Mouse (Mus musculus): ENCODE results near the gene Rfc1. TPM values are rescaled to one million over a fixed set of nuclear protein-coding genes. Genes with fewer than 3 reads are reported as not detected.

The Rfc1 gene
- polyA plus RNA-seq (2012; rRNA removed), result 10.2 and 12.5 TPM in 2 replicates

- no peaks in the 10 kb centered on the region for H3K36me3 ChIP-seq (ENCODE audit: control insufficient read depth, insufficient read depth, low read length)
- WGBS, result under 1% methylated on average over 65 of the region's 65 CpGs
- peak within 1 kb of the TSS; percentile 96 for H3K4me3 ChIP-seq (ENCODE audit: extremely low read depth, insufficient read depth, insufficient read length)
- peaks cover 6% of the 10 kb centered on the region; the same call in 1 of the 2 replicates for H3K4me1 ChIP-seq (ENCODE audit: control insufficient read depth, insufficient read depth, insufficient read length)
- no peaks in the 10 kb centered on the region for H3K27me3 ChIP-seq (ENCODE audit: control insufficient read depth, insufficient read depth, low read length)
- DNase-seq (ENCODE audit: low read depth in 1 of 2, low spot score in 2 of 2), result peak; percentile 69 to 82
- H3K27ac ChIP-seq (ENCODE audit: insufficient read depth, low read length), result peak within 1 kb of the TSS; percentile 77
- no peak for TF ChIP-seq CTCF (IDR thresholded peaks at IDR 0.05; ENCODE audit: extremely low read depth, insufficient read depth, insufficient read length, insufficient replicate concordance)
- TF ChIP-seq POLR2A (IDR thresholded peaks at IDR 0.05; ENCODE audit: low read depth, low read length), result no peak; the same call in 1 of the 2 replicates
Measured at GRCm38 (mm10) chr5:65335298-65336074, at the start of gene Rfc1. TSS of gene Rfc1 (minus strand) at chr5:65335670.

GRCm38 (mm10) chr5:65374746-65375145 is 39.3 kb upstream of the Rfc1 start:
- H3K36me3 ChIP-seq (ENCODE audit: control insufficient read depth, insufficient read depth, low read length), result no peaks in the 10 kb centered on the region
- no peaks in the 10 kb centered on the region for H3K27me3 ChIP-seq (ENCODE audit: control insufficient read depth, insufficient read depth, low read length)
- no peak overlapping the region for H3K27ac ChIP-seq (ENCODE audit: insufficient read depth, low read length)
- 87% methylated on average over 7 of the region's 7 CpGs for WGBS
- no peaks in the 10 kb centered on the region for H3K4me1 ChIP-seq (ENCODE audit: control insufficient read depth, insufficient read depth, insufficient read length)
- H3K4me3 ChIP-seq (ENCODE audit: extremely low read depth, insufficient read depth, insufficient read length), result no peak overlapping the region
- TF ChIP-seq CTCF (IDR thresholded peaks at IDR 0.05; ENCODE audit: extremely low read depth, insufficient read depth, insufficient read length, insufficient replicate concordance), result no peak
- no peak for TF ChIP-seq POLR2A (IDR thresholded peaks at IDR 0.05; ENCODE audit: low read depth, low read length)
- DNase-seq (ENCODE audit: low read depth in 1 of 2, low spot score in 2 of 2), result no peak

GRCm38 (mm10) chr5:65371551-65371950 is 36.1 kb upstream of the Rfc1 start:
- no peak overlapping the region for H3K4me3 ChIP-seq (ENCODE audit: extremely low read depth, insufficient read depth, insufficient read length)
- H3K4me1 ChIP-seq (ENCODE audit: control insufficient read depth, insufficient read depth, insufficient read length), result no peaks in the 10 kb centered on the region
- DNase-seq (ENCODE audit: low read depth in 1 of 2, low spot score in 2 of 2), result no peak
- H3K36me3 ChIP-seq (ENCODE audit: control insufficient read depth, insufficient read depth, low read length), result no peaks in the 10 kb centered on the region
- no peak for TF ChIP-seq POLR2A (IDR thresholded peaks at IDR 0.05; ENCODE audit: low read depth, low read length)
- TF ChIP-seq CTCF (IDR thresholded peaks at IDR 0.05; ENCODE audit: extremely low read depth, insufficient read depth, insufficient read length, insufficient replicate concordance), result no peak
- H3K27me3 ChIP-seq (ENCODE audit: control insufficient read depth, insufficient read depth, low read length), result no peaks in the 10 kb centered on the region
- 93% methylated on average over 7 of the region's 7 CpGs for WGBS
- H3K27ac ChIP-seq (ENCODE audit: insufficient read depth, low read length), result no peak overlapping the region

GRCm38 (mm10) chr5:65367837-65368236 is 32.4 kb upstream of the Rfc1 start:
- no peak overlapping the region for H3K27ac ChIP-seq (ENCODE audit: insufficient read depth, low read length)
- no peak overlapping the region for H3K4me3 ChIP-seq (ENCODE audit: extremely low read depth, insufficient read depth, insufficient read length)
- WGBS, result 82% methylated on average over 11 of the region's 11 CpGs
- no peak for TF ChIP-seq POLR2A (IDR thresholded peaks at IDR 0.05; ENCODE audit: low read depth, low read length)
- TF ChIP-seq CTCF (IDR thresholded peaks at IDR 0.05; ENCODE audit: extremely low read depth, insufficient read depth, insufficient read length, insufficient replicate concordance), result no peak
- DNase-seq (ENCODE audit: low read depth in 1 of 2, low spot score in 2 of 2), result no peak
- H3K27me3 ChIP-seq (ENCODE audit: control insufficient read depth, insufficient read depth, low read length), result no peaks in the 10 kb centered on the region
- no peaks in the 10 kb centered on the region for H3K36me3 ChIP-seq (ENCODE audit: control insufficient read depth, insufficient read depth, low read length)
- no peaks in the 10 kb centered on the region for H3K4me1 ChIP-seq (ENCODE audit: control insufficient read depth, insufficient read depth, insufficient read length)

GRCm38 (mm10) chr5:65357771-65358170 is 22.3 kb upstream of the Rfc1 start:
- no peak overlapping the region for H3K4me3 ChIP-seq (ENCODE audit: extremely low read depth, insufficient read depth, insufficient read length)
- TF ChIP-seq CTCF (IDR thresholded peaks at IDR 0.05; ENCODE audit: extremely low read depth, insufficient read depth, insufficient read length, insufficient replicate concordance) (no peak), POLR2A (IDR thresholded peaks at IDR 0.05; ENCODE audit: low read depth, low read length) (no peak)
- DNase-seq (ENCODE audit: low read depth in 1 of 2, low spot score in 2 of 2), result no peak
- no peaks in the 10 kb centered on the region for H3K36me3 ChIP-seq (ENCODE audit: control insufficient read depth, insufficient read depth, low read length)
- H3K27ac ChIP-seq (ENCODE audit: insufficient read depth, low read length), result no peak overlapping the region
- WGBS, result 61% methylated on average over 3 of the region's 3 CpGs
- no peaks in the 10 kb centered on the region for H3K4me1 ChIP-seq (ENCODE audit: control insufficient read depth, insufficient read depth, insufficient read length)
- no peaks in the 10 kb centered on the region; the same call in 1 of the 2 replicates for H3K27me3 ChIP-seq (ENCODE audit: control insufficient read depth, insufficient read depth, low read length)

GRCm38 (mm10) chr5:65356851-65357250 is 21.4 kb upstream of the Rfc1 start:
- 90% methylated on average over 6 of the region's 6 CpGs for WGBS
- Histone ChIP-seq H3K4me1 (ENCODE audit: control insufficient read depth, insufficient read depth, insufficient read length) (no peaks in the 10 kb centered on the region), H3K36me3 (ENCODE audit: control insufficient read depth, insufficient read depth, low read length) (no peaks in the 10 kb centered on the region), H3K27me3 (ENCODE audit: control insufficient read depth, insufficient read depth, low read length) (no peaks in the 10 kb centered on the region; the same call in 1 of the 2 replicates), H3K4me3 (ENCODE audit: extremely low read depth, insufficient read depth, insufficient read length) (no peak overlapping the region), H3K27ac (ENCODE audit: insufficient read depth, low read length) (no peak overlapping the region)
- DNase-seq (ENCODE audit: low read depth in 1 of 2, low spot score in 2 of 2), result no peak
- TF ChIP-seq POLR2A (IDR thresholded peaks at IDR 0.05; ENCODE audit: low read depth, low read length), result no peak
- TF ChIP-seq CTCF (IDR thresholded peaks at IDR 0.05; ENCODE audit: extremely low read depth, insufficient read depth, insufficient read length, insufficient replicate concordance), result no peak

GRCm38 (mm10) chr5:65354985-65355384 is 19.5 kb upstream of the Rfc1 start:
- Histone ChIP-seq H3K36me3 (ENCODE audit: control insufficient read depth, insufficient read depth, low read length) (no peaks in the 10 kb centered on the region), H3K27ac (ENCODE audit: insufficient read depth, low read length) (no peak overlapping the region), H3K4me3 (ENCODE audit: extremely low read depth, insufficient read depth, insufficient read length) (no peak overlapping the region), H3K4me1 (ENCODE audit: control insufficient read depth, insufficient read depth, insufficient read length) (no peaks in the 10 kb centered on the region), H3K27me3 (ENCODE audit: control insufficient read depth, insufficient read depth, low read length) (no peaks in the 10 kb centered on the region; the same call in 1 of the 2 replicates)
- TF ChIP-seq CTCF (IDR thresholded peaks at IDR 0.05; ENCODE audit: extremely low read depth, insufficient read depth, insufficient read length, insufficient replicate concordance), result no peak
- TF ChIP-seq POLR2A (IDR thresholded peaks at IDR 0.05; ENCODE audit: low read depth, low read length), result no peak
- no peak for DNase-seq (ENCODE audit: low read depth in 1 of 2, low spot score in 2 of 2)
- WGBS, result 81% methylated on average over 5 of the region's 5 CpGs
